Comparison of ENCODE assay signal across 8 mouse cellular contexts in the genomic region with DNA sequence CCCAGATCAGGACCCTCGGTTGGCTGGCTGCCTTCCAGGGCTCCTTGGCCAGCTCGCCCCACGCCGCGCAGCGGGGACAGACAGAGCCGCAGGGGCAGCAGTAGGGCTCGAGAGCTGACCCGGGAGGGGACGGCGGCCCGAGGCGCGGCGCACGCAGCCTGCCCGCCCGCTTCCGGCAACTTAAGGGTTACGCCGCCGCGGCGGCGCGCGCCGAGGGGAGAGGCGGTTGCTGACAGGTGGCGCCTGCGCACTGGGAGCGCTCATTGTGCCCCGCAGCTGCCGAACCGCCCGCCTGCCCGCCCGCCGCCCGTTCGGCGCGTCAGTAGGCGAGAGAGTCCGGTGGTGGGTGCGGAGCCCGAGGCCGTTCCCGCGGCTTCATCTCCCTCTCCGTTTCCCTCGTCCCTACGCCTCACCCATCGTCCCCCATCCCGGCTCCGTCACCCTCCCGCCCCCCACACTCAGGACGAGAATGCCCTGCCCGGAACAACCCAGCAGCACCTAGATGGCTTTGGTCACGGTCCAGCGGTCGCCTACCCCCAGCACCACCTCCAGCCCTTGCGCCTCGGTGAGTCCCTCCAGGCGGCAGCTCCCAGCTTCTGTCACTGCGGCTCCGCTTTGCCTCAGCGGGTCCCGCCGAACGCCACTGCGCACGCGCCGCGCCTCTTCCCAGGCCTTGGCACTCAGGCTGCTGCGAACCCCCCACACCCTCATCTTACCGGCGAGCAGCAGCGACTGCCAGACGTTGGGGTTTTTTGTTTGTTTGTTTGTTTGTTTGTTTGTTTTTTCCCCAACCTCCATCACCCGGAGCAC. TPM values are rescaled to one million over a fixed set of nuclear protein-coding genes. Genes with fewer than 3 reads are reported as not detected.
DNase-seq lines count a peak whose midpoint lies in the region; ATAC-seq and TF ChIP-seq lines count a peak whose summit lies in the region.

TSS of gene Ssh2 (plus strand) at position 337 of the 810 bp plus-strand sequence.

- DNase-seq in CD4-positive, CD25-positive, alpha-beta regulatory T cell, adult 2 months (ENCODE audit: low read depth, low spot score) = peak; percentile 93
- peak; percentile 76 for DNase-seq in brain, embryonic 18.5 days (ENCODE audit: low read depth, low spot score)
- peak; percentile 50 for DNase-seq in liver, adult 2 months (ENCODE audit: extremely low read depth, low read depth, low spot score)
- peak; percentile 86 to 95 for DNase-seq in spleen, postnatal 4 days (ENCODE audit: low spot score in 2 of 2)

- peak within 1 kb of the TSS; percentile 100 for H3K4me3 ChIP-seq in erythroblast, embryonic 14.5 days (replicated peaks)
- peak within 1 kb of the TSS; percentile 74 for H3K4me3 ChIP-seq in heart, embryonic 12.5 days
- peak within 1 kb of the TSS; percentile 76 for H3K4me3 ChIP-seq in kidney, embryonic 16.5 days (ENCODE audit: low read length)
- peak within 1 kb of the TSS; percentile 97 for H3K4me3 ChIP-seq in liver, adult 2 months (ENCODE audit: insufficient read depth, low read depth, low read length)
- peak within 1 kb of the TSS; percentile 79 for H3K4me3 ChIP-seq in myocyte

- H3K79me2 ChIP-seq in liver, adult 2 months (ENCODE audit: control insufficient read depth, insufficient read depth, low read length) = no peaks in the 10 kb centered on the region; the same call in 1 of the 2 replicates
- H3K79me2 ChIP-seq in myocyte (ENCODE audit: control insufficient read depth, insufficient read depth) = peaks cover 35% of the 10 kb centered on the region

- ATAC-seq in heart, embryonic 12.5 days (ENCODE audit: insufficient number of reproducible peaks, low FRiP score) = peak; percentile 90
- peak; percentile 95 for ATAC-seq in kidney, embryonic 16.5 days (ENCODE audit: low FRiP score, low TSS enrichment)

- WGBS in heart, embryonic 12.5 days = under 1% methylated on average over 79 of the region's 82 CpGs
- under 1% methylated on average over 67 of the region's 82 CpGs for WGBS in kidney, embryonic 16.5 days
- under 1% methylated on average over 69 of the region's 82 CpGs for WGBS in liver, adult 2 months

- TF ChIP-seq CTCF in liver, adult 2 months (IDR thresholded peaks at IDR 0.05; ENCODE audit: low read depth, low read length) = 0 out of 2 replicates have a peak, but pooled peaks have one; percentile 3

- 0 out of 2 replicates have a peak, but pooled peaks have one; percentile 9 for TF ChIP-seq POLR2A in liver, adult 2 months (IDR thresholded peaks at IDR 0.05; ENCODE audit: extremely low read depth, insufficient read depth, low read length)
- peak; percentile 81 for TF ChIP-seq POLR2A in myocyte (IDR thresholded peaks at IDR 0.05; ENCODE audit: insufficient read length, low read depth)

- peak within 1 kb of the TSS; percentile 45 for H3ac ChIP-seq in myocyte (ENCODE audit: control insufficient read depth, insufficient read length)

- peak within 1 kb of the TSS; percentile 93 for H3K4me2 ChIP-seq in heart, embryonic 12.5 days
- H3K4me2 ChIP-seq in kidney, embryonic 16.5 days (replicated peaks; ENCODE audit: low read depth, low read length) = peak within 1 kb of the TSS; percentile 87
- H3K4me2 ChIP-seq in myocyte (ENCODE audit: low read depth) = peak within 1 kb of the TSS; percentile 94

- H3K27me3 ChIP-seq in erythroblast, embryonic 14.5 days (ENCODE audit: control insufficient read depth) = no peaks in the 10 kb centered on the region
- H3K27me3 ChIP-seq in heart, embryonic 12.5 days (replicated peaks) = no peaks in the 10 kb centered on the region
- H3K27me3 ChIP-seq in kidney, embryonic 16.5 days (ENCODE audit: insufficient read depth, low read length) = no peaks in the 10 kb centered on the region
- H3K27me3 ChIP-seq in liver, adult 2 months (ENCODE audit: control insufficient read depth, insufficient read depth, low read length) = no peaks in the 10 kb centered on the region
- no peaks in the 10 kb centered on the region for H3K27me3 ChIP-seq in myocyte (ENCODE audit: control insufficient read depth, insufficient read depth, insufficient read length)

- peak within 1 kb of the TSS; percentile 83 for H3K9ac ChIP-seq in heart, embryonic 12.5 days
- peak within 1 kb of the TSS; percentile 87 for H3K9ac ChIP-seq in kidney, embryonic 16.5 days (replicated peaks; ENCODE audit: low read length)
- H3K9ac ChIP-seq in liver, adult 2 months (ENCODE audit: low read depth, low read length) = peak within 1 kb of the TSS; percentile 92

- H3K27ac ChIP-seq in heart, embryonic 12.5 days (ENCODE audit: poor library complexity, severe bottlenecking) = peak within 1 kb of the TSS; percentile 87
- H3K27ac ChIP-seq in kidney, embryonic 16.5 days (ENCODE audit: low read length) = peak within 1 kb of the TSS; percentile 96
- H3K27ac ChIP-seq in liver, adult 2 months (replicated peaks; ENCODE audit: insufficient read depth, low read depth, low read length) = peak within 1 kb of the TSS; percentile 8; the same call in 1 of the 2 replicates

- H3K4me1 ChIP-seq in erythroblast, embryonic 14.5 days (ENCODE audit: control insufficient read depth) = peaks cover 36% of the 10 kb centered on the region
- peaks cover 14% of the 10 kb centered on the region for H3K4me1 ChIP-seq in heart, embryonic 12.5 days (replicated peaks)
- peaks cover 15% of the 10 kb centered on the region for H3K4me1 ChIP-seq in kidney, embryonic 16.5 days (ENCODE audit: insufficient read depth, low read length)
- H3K4me1 ChIP-seq in liver, adult 2 months (ENCODE audit: control insufficient read depth, insufficient read depth, low read length) = peaks cover 6% of the 10 kb centered on the region; the same call in 1 of the 2 replicates

- no peaks in the 10 kb centered on the region for H3K36me3 ChIP-seq in erythroblast, embryonic 14.5 days (ENCODE audit: control insufficient read depth)
- H3K36me3 ChIP-seq in heart, embryonic 12.5 days = no peaks in the 10 kb centered on the region
- no peaks in the 10 kb centered on the region for H3K36me3 ChIP-seq in kidney, embryonic 16.5 days (ENCODE audit: insufficient read depth, low read length)
- no peaks in the 10 kb centered on the region for H3K36me3 ChIP-seq in liver, adult 2 months (ENCODE audit: control insufficient read depth, insufficient read depth, low read length)
- H3K36me3 ChIP-seq in myocyte (ENCODE audit: control insufficient read depth, insufficient read depth) = no peaks in the 10 kb centered on the region

- H3K9me3 ChIP-seq in erythroblast, embryonic 14.5 days (ENCODE audit: control insufficient read depth, low read length) = no peaks in the 10 kb centered on the region
- no peaks in the 10 kb centered on the region for H3K9me3 ChIP-seq in heart, embryonic 12.5 days (replicated peaks)
- no peaks in the 10 kb centered on the region for H3K9me3 ChIP-seq in kidney, embryonic 16.5 days (ENCODE audit: low read length)

TF ChIP-seq in myocyte, 11 proteins besides CTCF, POLR2A, EP300 and RAD21:
- no peak for TF ChIP-seq TCF12 (IDR thresholded peaks at IDR 0.05; ENCODE audit: insufficient read depth, poor library complexity, severe bottlenecking)
- no peak for TF ChIP-seq SRF (IDR thresholded peaks at IDR 0.05; ENCODE audit: control insufficient read depth, insufficient read length, low read depth)
- no peak for TF ChIP-seq TCF3 (IDR thresholded peaks at IDR 0.05; ENCODE audit: insufficient read length, low read depth)
- TF ChIP-seq CEBPB (IDR thresholded peaks at IDR 0.05; ENCODE audit: insufficient read depth, poor library complexity, severe bottlenecking) = no peak
- TF ChIP-seq MYOD1 (IDR thresholded peaks at IDR 0.05; ENCODE audit: control insufficient read depth in 1 of 3, insufficient read length in 2 of 3, low read depth in 2 of 3) = peak in 2 of 3 experiments; percentile 38 to 77
- TF ChIP-seq MYOG (IDR thresholded peaks at IDR 0.05; ENCODE audit: control insufficient read depth in 1 of 3, insufficient read depth in 1 of 3, insufficient read length in 2 of 3, low read depth in 2 of 3) = peak in 1 of 3 experiments; percentile 63
- peak; percentile 74 for TF ChIP-seq POLR2AphosphoS2 (IDR thresholded peaks at IDR 0.05; ENCODE audit: insufficient read length, low read depth)
- TF ChIP-seq E2F4 (IDR thresholded peaks at IDR 0.05; ENCODE audit: insufficient read depth) = peak; percentile 47
- no peak for TF ChIP-seq USF1 (IDR thresholded peaks at IDR 0.05; ENCODE audit: low read depth)

RNA-seq across cellular contexts. Expression of gene Ssh2, which starts in this region (rescaled TPM):
- polyA plus RNA-seq in erythroblast, embryonic 14.5 days (2012) = 0.25 and 0.47 TPM in 2 replicates
- polyA plus RNA-seq in heart, embryonic 12.5 days (2016; fragmentation: Nextera tagmentation; extraction: Ambion mirVana) = 29.8 and 33.4 TPM in 2 replicates
- 7.4 and 9.4 TPM in 2 replicates for polyA plus RNA-seq in kidney, embryonic 16.5 days (2015; fragmentation: Nextera tagmentation; extraction: Ambion mirVana)
- total RNA-seq in liver, adult 2 months (2014; rRNA removed) = 19.8 and 20.1 TPM in 2 replicates
- polyA plus RNA-seq in liver, adult 2 months (2012; rRNA removed) = 3.4 and 3.7 TPM in 2 replicates
- polyA plus RNA-seq in myocyte (2012; fragmentation: generic; extraction: Trizol) = 4.8 TPM

Comparison
In these comparisons a context has a peak if more than half of its experiments do, and no peak if none do; other contexts are left out.
1. Peak in every context shown above with its lines: DNase-seq, ATAC-seq, H3K4me3 ChIP-seq and H3K27ac ChIP-seq.
2. H3K27ac ChIP-seq: peak in every context shown above with its lines; median percentile 96 in kidney, embryonic 16.5 days; 87 in heart, embryonic 12.5 days; 8 in liver, adult 2 months.